Mouse (Mus musculus) midbrain, embryonic 14.5 days (tissue): ENCODE measurements around the gene Avil. TPM values are rescaled to one million over a fixed set of nuclear protein-coding genes. Genes with fewer than 3 reads are reported as not detected.

Experiments used
- ATAC-seq: fragments of 200-750 bp; cut with Nextera tagmentation; 2 replicates; pipeline ENCODE4 v1.8.0; 2017; ENCODE audit warnings: moderate number of reproducible peaks, moderate library complexity; ENCODE audit not compliant: low FRiP score, low TSS enrichment
- DNase-seq: peaks from one replicate; pipeline ENCODE4 v3.0.0-alpha.2; 2015
- H3K27ac ChIP-seq: fragments of 300-500 bp; sonication (generic); replicated peaks from 2 replicates; pipeline ENCODE4 v1.5.1; 2014; ENCODE audit warnings: mild to moderate bottlenecking, low read depth, low read length, moderate library complexity
- H3K27me3 ChIP-seq: fragments of 300-500 bp; sonication (generic); 2 replicates; pipeline ENCODE4 v1.6.1; 2014; ENCODE audit warnings: low read length, control low read depth, mixed read lengths; ENCODE audit not compliant: control insufficient read depth, insufficient read depth
- H3K36me3 ChIP-seq: fragments of 300-500 bp; sonication (generic); 2 replicates; pipeline ENCODE4 v1.6.1; 2014; ENCODE audit warnings: low read length, control low read depth; ENCODE audit not compliant: control insufficient read depth, insufficient read depth
- H3K4me1 ChIP-seq: fragments of 300-500 bp; sonication (generic); 2 replicates; pipeline ENCODE4 v1.6.1; 2014; ENCODE audit warnings: mild to moderate bottlenecking, antibody characterized with exemption, low read length, control low read depth; ENCODE audit not compliant: control insufficient read depth, insufficient read depth
- H3K4me2 ChIP-seq: fragments of 300-500 bp; sonication (generic); 2 replicates; pipeline ENCODE4 v1.6.1; 2014; ENCODE audit warnings: mild to moderate bottlenecking, low read length, moderate library complexity
- H3K4me3 ChIP-seq: fragments of 300-500 bp; sonication (generic); replicated peaks from 2 replicates; pipeline ENCODE4 v1.5.1; 2014; ENCODE audit warnings: low read depth, low read length
- H3K9ac ChIP-seq: fragments of 300-500 bp; sonication (generic); replicated peaks from 2 replicates; pipeline ENCODE4 v1.6.1; 2014; ENCODE audit warnings: mild to moderate bottlenecking, low read length, moderate library complexity
- H3K9me3 ChIP-seq: fragments of 300-500 bp; sonication (generic); 2 replicates; pipeline ENCODE4 v1.6.1; 2016; ENCODE audit warnings: low read length, control low read depth, mixed read lengths; ENCODE audit not compliant: control insufficient read depth
- WGBS: fragments of 180-500 bp; shearing (Covaris S2); extraction: QIAGEN DNeasy Blood & Tissue Kit; methylation state at CpG from one replicate; pipeline ENCODE4 v1.1.7; 2014; 5-methylcytosine and 5-hydroxymethylcytosine counted together
- polyA plus RNA-seq: library from polyadenylated mRNA; unstranded; fragments of >200 nt; fragmentation: Nextera tagmentation; extraction: Ambion mirVana; gene quantifications from 2 replicates; pipeline ENCODE4 v1.2.1, GENCODE M21; 2014

Gene Avil
- polyA plus RNA-seq, 1 experiment from 2014 or later, result 2.1 TPM

- peaks cover 42% of the 10 kb centered on the region for H3K4me1 ChIP-seq
- no peaks in the 10 kb centered on the region; the same call in 1 of the 2 replicates for H3K27me3 ChIP-seq
- peak overlapping the region; percentile 89 for H3K4me2 ChIP-seq
- DNase-seq (peak; percentile 64), ATAC-seq (peak; percentile 28)
- peak overlapping the region; percentile 82 for H3K9ac ChIP-seq
- under 1% methylated on average over 46 of the region's 62 CpGs for WGBS
- peak overlapping the region; percentile 95 for H3K4me3 ChIP-seq
- no peaks in the 10 kb centered on the region for H3K9me3 ChIP-seq
- H3K36me3 ChIP-seq, result no peaks in the 10 kb centered on the region
- H3K27ac ChIP-seq, result peak overlapping the region; percentile 99
These were observed 21.3 kb upstream of the Avil start for GRCm38 (mm10) chr10:126979121-126979635.

- Histone ChIP-seq H3K4me2 (peak overlapping the region; percentile 89), H3K4me3 (peak overlapping the region; percentile 95), H3K9me3 (no peaks in the 10 kb centered on the region), H3K4me1 (peaks cover 47% of the 10 kb centered on the region), H3K27me3 (no peaks in the 10 kb centered on the region; the same call in 1 of the 2 replicates), H3K9ac (peak overlapping the region; percentile 82), H3K36me3 (no peaks in the 10 kb centered on the region), H3K27ac (peak overlapping the region; percentile 99)
- ATAC-seq (peak; percentile 9; the same call in 1 of the 2 replicates), DNase-seq (peak; percentile 74)
- under 1% methylated on average over 51 of the region's 57 CpGs for WGBS
These were observed 20.8 kb upstream of the Avil start for GRCm38 (mm10) chr10:126979636-126980151.

GRCm38 (mm10) chr10:126980221-126980932 lies 20.1 kb upstream of the Avil start:
- ATAC-seq (0 out of 2 replicates have a peak, but pooled peaks have one; percentile 0), DNase-seq (peak; percentile 68)
- H3K27ac ChIP-seq, result peak overlapping the region; percentile 99
- peaks cover 52% of the 10 kb centered on the region for H3K4me1 ChIP-seq
- no peaks in the 10 kb centered on the region; the same call in 1 of the 2 replicates for H3K27me3 ChIP-seq
- peak overlapping the region; percentile 82 for H3K9ac ChIP-seq
- H3K9me3 ChIP-seq, result no peaks in the 10 kb centered on the region
- WGBS, result under 1% methylated on average over 16 of the region's 16 CpGs
- H3K4me2 ChIP-seq, result peak overlapping the region; percentile 89
- H3K4me3 ChIP-seq, result peak overlapping the region; percentile 95
- no peaks in the 10 kb centered on the region for H3K36me3 ChIP-seq

- Histone ChIP-seq H3K9ac (peak overlapping the region; percentile 82), H3K4me2 (peak overlapping the region; percentile 89)
- peak; percentile 49 for DNase-seq
These were observed 19.5 kb upstream of the Avil start for GRCm38 (mm10) chr10:126980933-126981530.

GRCm38 (mm10) chr10:126981746-126982145 lies 18.8 kb upstream of the Avil start:
- no peaks in the 10 kb centered on the region for H3K36me3 ChIP-seq
- peaks cover 57% of the 10 kb centered on the region for H3K4me1 ChIP-seq

More at GRCm38 (mm10) chr10:126980933-126981530, 19.5 kb upstream of the Avil start:
- Histone ChIP-seq H3K36me3 (no peaks in the 10 kb centered on the region), H3K9me3 (no peaks in the 10 kb centered on the region), H3K4me3 (peak overlapping the region; percentile 95), H3K27me3 (no peaks in the 10 kb centered on the region), H3K4me1 (peaks cover 52% of the 10 kb centered on the region), H3K27ac (peak overlapping the region; percentile 99)
- 2% methylated on average over 11 of the region's 11 CpGs for WGBS
- ATAC-seq, result no peak

GRCm38 (mm10) chr10:126983193-126983725 lies 17.2 kb upstream of the Avil start:
- ATAC-seq, result no peak
- Histone ChIP-seq H3K4me2 (peak overlapping the region; percentile 89), H3K4me3 (no peak overlapping the region), H3K27me3 (no peaks in the 10 kb centered on the region), H3K9me3 (no peaks in the 10 kb centered on the region), H3K4me1 (peaks cover 53% of the 10 kb centered on the region), H3K27ac (no peak overlapping the region), H3K36me3 (no peaks in the 10 kb centered on the region), H3K9ac (peak overlapping the region; percentile 43)
- WGBS, result 53% methylated on average over 14 of the region's 14 CpGs
- DNase-seq, result no peak

More at GRCm38 (mm10) chr10:126981746-126982145, 18.8 kb upstream of the Avil start:
- Histone ChIP-seq H3K9me3 (no peaks in the 10 kb centered on the region), H3K9ac (no peak overlapping the region), H3K4me2 (peak overlapping the region; percentile 89), H3K27ac (no peak overlapping the region), H3K4me3 (no peak overlapping the region), H3K27me3 (no peaks in the 10 kb centered on the region)
- WGBS, result 74% methylated on average over 3 of the region's 3 CpGs
- no peak for ATAC-seq
- no peak for DNase-seq

- H3K27me3 ChIP-seq, result no peaks in the 10 kb centered on the region
- H3K36me3 ChIP-seq, result no peaks in the 10 kb centered on the region
- peaks cover 53% of the 10 kb centered on the region for H3K4me1 ChIP-seq
- no peaks in the 10 kb centered on the region for H3K9me3 ChIP-seq
- H3K27ac ChIP-seq, result peak overlapping the region; percentile 49; the same call in 1 of the 2 replicates
- 26% methylated on average over 5 of the region's 5 CpGs for WGBS
- DNase-seq, result no peak
- H3K4me3 ChIP-seq, result no peak overlapping the region
- no peak for ATAC-seq
- peak overlapping the region; percentile 25; the same call in 1 of the 2 replicates for H3K4me2 ChIP-seq
- H3K9ac ChIP-seq, result peak overlapping the region; percentile 26
These were observed 16.1 kb upstream of the Avil start for GRCm38 (mm10) chr10:126984189-126985004.

GRCm38 (mm10) chr10:126985127-126985526 lies 15.4 kb upstream of the Avil start:
- no peak overlapping the region for H3K4me2 ChIP-seq
- 76% methylated on average over 4 of the region's 4 CpGs for WGBS

More at GRCm38 (mm10) chr10:126985127-126985526, 15.4 kb upstream of the Avil start:
- Histone ChIP-seq H3K9me3 (no peaks in the 10 kb centered on the region), H3K4me3 (no peak overlapping the region), H3K27me3 (no peaks in the 10 kb centered on the region), H3K27ac (no peak overlapping the region), H3K36me3 (no peaks in the 10 kb centered on the region), H3K4me1 (peaks cover 53% of the 10 kb centered on the region), H3K9ac (no peak overlapping the region)
- no peak for DNase-seq
- ATAC-seq, result no peak
